Mouse (Mus musculus) E14TG2a.4 (cell line): ENCODE results near the gene Ormdl3.

Experiments used
- H3K27me3 ChIP-seq: 2 replicates; pipeline ENCODE4 v1.6.1; 2014; ENCODE audit warnings: low read length, control low read depth; ENCODE audit not compliant: insufficient read depth
- H3K36me3 ChIP-seq: 2 replicates; pipeline ENCODE4 v1.6.1; 2014; ENCODE audit warnings: low read length, control low read depth; ENCODE audit not compliant: insufficient read depth
- H3K4me1 ChIP-seq: replicated peaks from 2 replicates; pipeline ENCODE4 v1.6.1; 2014; ENCODE audit warnings: low read depth, low read length, control low read depth
- H3K4me3 ChIP-seq: replicated peaks from 2 replicates; pipeline ENCODE4 v1.5.1; 2014; ENCODE audit warnings: mild to moderate bottlenecking, low read length
- H3K9me3 ChIP-seq: 2 replicates; pipeline ENCODE4 v1.6.1; 2014; ENCODE audit warnings: low read length, control low read depth
- CTCF ChIP-seq: conservative IDR thresholded peaks from 2 replicates; pipeline ENCODE4 v1.5.1; 2014; ENCODE audit warnings: low read length
- NANOG ChIP-seq: IDR thresholded peaks from 2 replicates; pipeline ENCODE4 v1.6.1; 2014; ENCODE audit warnings: borderline replicate concordance, low read length, mixed read lengths
- POU5F1 ChIP-seq: IDR thresholded peaks from 2 replicates; pipeline ENCODE4 v1.6.1; 2014; ENCODE audit warnings: low read length, borderline replicate concordance

Gene Ormdl3

DNA sequence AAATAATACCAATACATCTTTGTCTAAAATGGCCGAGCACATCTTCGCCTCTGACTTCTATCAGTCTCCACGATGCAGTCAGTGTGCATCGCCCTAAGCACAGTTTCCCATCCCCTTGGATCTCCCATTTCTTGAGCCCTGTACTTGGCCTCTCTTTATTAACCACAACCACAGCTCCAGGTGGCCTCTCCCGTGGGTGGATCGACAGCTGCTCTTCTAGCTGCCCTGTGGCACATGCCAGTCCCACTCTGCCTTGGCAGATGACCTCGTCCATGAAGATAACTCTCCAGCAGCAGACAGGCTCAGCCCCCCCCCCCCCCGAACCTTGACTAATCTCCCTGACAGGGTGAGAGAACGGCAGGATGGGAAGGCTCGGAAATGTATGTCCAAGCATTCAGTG is 8.3 kb upstream of the Ormdl3 start:
- no peaks in the 10 kb centered on the region for H3K9me3 ChIP-seq
- no peak overlapping the region for H3K4me3 ChIP-seq
- no peak for TF ChIP-seq NANOG
- no peak for TF ChIP-seq POU5F1
- TF ChIP-seq CTCF: no peak
- H3K36me3 ChIP-seq: no peaks in the 10 kb centered on the region
- peaks cover 41% of the 10 kb centered on the region for H3K27me3 ChIP-seq
- peaks cover 34% of the 10 kb centered on the region for H3K4me1 ChIP-seq

DNA sequence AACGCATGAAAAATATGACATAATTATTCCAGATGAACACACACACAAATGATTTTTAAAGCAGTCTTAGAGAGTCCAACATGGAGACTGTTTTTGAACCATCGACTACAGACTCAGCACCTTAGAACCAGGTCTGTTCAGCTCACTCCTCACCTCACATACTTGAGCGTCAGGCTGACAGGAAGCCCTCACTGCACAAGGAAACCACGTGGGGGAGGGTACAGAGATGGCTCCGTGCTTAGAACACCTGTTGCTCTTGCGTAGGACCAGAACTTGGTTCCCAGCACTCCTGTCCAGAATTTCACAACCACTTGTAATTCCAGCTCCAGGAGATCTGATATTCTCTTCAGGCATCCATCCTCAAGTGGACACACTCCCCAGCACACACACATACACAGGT is 7.9 kb upstream of the Ormdl3 start:
- H3K4me1 ChIP-seq: peaks cover 34% of the 10 kb centered on the region
- no peaks in the 10 kb centered on the region for H3K36me3 ChIP-seq
- no peak overlapping the region for H3K4me3 ChIP-seq
- H3K27me3 ChIP-seq: peaks cover 37% of the 10 kb centered on the region
- no peaks in the 10 kb centered on the region for H3K9me3 ChIP-seq
- TF ChIP-seq CTCF (no peak), NANOG (no peak), POU5F1 (no peak)

DNA sequence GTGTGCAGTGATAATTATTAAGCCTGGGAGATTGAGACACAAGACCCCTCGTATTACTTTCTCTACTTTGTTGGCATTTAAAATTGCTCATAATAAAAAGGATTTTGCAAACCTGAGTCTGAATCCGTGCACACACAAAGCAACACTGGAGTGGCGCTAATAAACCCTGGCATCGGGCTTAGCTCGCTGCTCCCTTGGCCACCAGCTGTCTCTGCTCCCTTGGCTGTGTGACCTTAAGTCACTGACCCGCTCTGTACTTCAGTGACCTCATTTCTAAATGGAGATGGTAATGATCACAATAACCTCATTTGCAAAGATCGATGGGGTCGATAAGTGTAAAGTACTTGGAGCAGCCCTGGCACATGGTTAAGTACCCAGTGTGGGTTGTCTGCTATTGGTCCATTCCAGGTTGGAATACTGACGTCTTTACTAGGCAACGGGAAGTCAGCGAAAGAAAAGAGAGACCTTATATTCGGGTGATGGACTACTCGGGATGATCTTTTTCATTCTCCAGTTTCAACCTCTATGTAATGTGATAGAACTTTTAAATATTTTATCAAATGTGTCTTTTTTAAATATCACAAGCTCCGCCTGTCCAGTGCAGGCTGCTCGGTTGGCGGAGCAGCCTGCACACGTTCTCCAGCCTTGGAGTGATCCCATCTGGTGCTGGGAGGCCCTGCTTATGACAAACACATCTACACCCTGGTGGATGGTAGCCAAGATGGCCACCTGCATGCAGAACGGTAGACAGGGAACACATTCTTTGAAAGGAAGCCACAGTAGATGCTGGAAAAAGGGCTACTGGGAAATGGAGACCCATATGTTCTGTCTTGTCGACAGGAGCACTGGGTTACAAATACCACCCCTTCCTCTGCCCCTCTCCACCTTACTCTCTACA is 3.6 kb upstream of the Ormdl3 start:
- Histone ChIP-seq H3K27me3 (peaks cover 13% of the 10 kb centered on the region), H3K4me1 (peaks cover 52% of the 10 kb centered on the region), H3K36me3 (no peaks in the 10 kb centered on the region), H3K9me3 (no peaks in the 10 kb centered on the region), H3K4me3 (no peak overlapping the region)
- TF ChIP-seq CTCF: no peak

DNA sequence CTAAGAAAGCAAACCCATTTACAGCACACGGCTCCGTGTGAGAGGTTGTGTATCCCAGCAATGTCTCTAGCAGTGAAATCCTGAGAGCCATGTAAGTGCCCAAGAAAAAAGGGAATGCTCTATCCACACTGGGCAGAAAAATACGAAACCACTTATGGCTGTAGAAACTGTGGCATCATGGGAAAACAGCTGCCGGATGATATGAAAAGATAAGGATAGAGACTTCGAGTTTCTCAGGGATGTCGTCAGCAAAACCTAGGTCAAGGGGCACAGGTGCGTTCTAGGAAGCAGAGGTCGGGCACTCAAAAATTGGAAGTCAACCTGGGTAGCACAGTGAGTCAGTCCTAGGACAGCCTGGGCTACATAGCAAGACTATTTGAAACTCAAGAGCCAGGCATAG is 2.1 kb upstream of the Ormdl3 start:
- TF ChIP-seq CTCF (no peak), POU5F1 (no peak), NANOG (no peak)
- H3K36me3 ChIP-seq: peaks cover 10% of the 10 kb centered on the region
- no peak overlapping the region for H3K4me3 ChIP-seq
- peaks cover 63% of the 10 kb centered on the region for H3K4me1 ChIP-seq
- no peaks in the 10 kb centered on the region for H3K9me3 ChIP-seq
- H3K27me3 ChIP-seq: peaks cover 13% of the 10 kb centered on the region

DNA sequence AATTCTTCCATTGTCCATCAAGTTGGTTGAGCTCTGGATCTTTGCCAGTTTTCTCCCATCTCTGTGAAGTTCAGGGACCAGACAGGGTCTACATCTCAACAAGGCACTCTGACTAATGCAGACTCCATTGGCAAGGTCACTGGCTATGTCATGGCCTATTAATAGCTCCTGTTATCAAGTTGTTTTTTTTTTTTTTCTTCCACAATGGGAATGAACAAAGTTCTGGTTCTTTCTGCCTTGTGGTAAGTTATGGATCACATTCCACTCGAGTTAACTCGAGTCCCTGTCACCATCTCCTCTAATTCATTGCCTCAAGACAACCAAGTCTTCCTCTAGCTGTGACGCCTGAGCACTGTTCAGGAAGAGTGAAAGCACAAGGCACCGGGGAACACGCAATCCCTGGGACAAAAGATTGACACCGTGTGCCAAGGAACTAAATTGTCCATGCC is 1.7 kb upstream of the Ormdl3 start:
- H3K36me3 ChIP-seq: peaks cover 14% of the 10 kb centered on the region

DNA sequence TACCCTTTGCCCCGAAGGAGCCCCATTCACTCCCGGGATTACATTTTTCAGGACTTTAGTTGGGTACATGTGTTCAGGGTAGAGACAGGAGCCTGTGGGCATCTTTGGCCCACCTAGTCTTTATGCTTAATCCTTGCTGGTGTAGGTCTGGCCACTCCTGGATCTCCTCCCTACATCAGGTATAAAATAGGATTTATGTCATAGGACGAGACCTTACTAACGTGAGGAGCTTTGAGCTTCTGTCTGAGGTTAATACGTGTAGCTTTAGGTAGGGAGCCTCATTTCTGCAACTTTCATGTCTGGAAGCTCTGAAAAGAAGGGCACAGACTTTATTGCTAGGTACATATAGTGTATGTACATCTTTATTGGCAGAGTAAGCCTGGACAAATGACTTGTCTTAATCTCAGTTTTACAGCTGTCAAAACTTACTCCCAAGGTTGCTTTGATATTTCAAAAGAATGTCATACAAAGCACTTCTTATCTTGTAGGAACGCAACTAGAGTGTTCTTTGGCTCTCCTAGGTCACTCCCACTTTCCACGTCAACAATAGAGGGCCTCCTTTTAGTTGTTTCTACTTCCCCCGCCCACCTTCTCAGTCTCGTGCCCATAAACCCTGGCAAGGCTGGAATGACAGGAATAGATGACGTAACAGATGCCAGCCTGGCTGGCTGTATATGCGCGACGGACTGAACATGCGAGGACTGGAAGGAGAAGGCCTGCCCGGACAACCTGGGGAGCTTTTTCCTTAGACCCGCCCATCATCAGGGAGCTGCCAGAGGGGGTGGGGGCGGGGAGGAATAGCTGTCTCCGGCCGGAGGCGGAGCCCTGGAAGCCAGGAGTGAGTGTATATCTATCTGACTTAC is 747 bp upstream of the Ormdl3 start:
- Histone ChIP-seq H3K4me1 (peaks cover 70% of the 10 kb centered on the region), H3K9me3 (no peaks in the 10 kb centered on the region), H3K36me3 (peaks cover 21% of the 10 kb centered on the region), H3K27me3 (peaks cover 10% of the 10 kb centered on the region), H3K4me3 (peak overlapping the region; percentile 93)
- no peak for TF ChIP-seq POU5F1
- TF ChIP-seq CTCF: no peak
- TF ChIP-seq NANOG: no peak

More for the DNA sequence above, 1.7 kb upstream of the Ormdl3 start:
- H3K9me3 ChIP-seq: no peaks in the 10 kb centered on the region
- peaks cover 63% of the 10 kb centered on the region for H3K4me1 ChIP-seq
- peaks cover 13% of the 10 kb centered on the region for H3K27me3 ChIP-seq
- 0 out of 2 replicates have a peak overlapping the region, but pooled peaks have one; percentile 71 for H3K4me3 ChIP-seq
- no peak for TF ChIP-seq POU5F1
- no peak for TF ChIP-seq NANOG
- no peak for TF ChIP-seq CTCF

DNA sequence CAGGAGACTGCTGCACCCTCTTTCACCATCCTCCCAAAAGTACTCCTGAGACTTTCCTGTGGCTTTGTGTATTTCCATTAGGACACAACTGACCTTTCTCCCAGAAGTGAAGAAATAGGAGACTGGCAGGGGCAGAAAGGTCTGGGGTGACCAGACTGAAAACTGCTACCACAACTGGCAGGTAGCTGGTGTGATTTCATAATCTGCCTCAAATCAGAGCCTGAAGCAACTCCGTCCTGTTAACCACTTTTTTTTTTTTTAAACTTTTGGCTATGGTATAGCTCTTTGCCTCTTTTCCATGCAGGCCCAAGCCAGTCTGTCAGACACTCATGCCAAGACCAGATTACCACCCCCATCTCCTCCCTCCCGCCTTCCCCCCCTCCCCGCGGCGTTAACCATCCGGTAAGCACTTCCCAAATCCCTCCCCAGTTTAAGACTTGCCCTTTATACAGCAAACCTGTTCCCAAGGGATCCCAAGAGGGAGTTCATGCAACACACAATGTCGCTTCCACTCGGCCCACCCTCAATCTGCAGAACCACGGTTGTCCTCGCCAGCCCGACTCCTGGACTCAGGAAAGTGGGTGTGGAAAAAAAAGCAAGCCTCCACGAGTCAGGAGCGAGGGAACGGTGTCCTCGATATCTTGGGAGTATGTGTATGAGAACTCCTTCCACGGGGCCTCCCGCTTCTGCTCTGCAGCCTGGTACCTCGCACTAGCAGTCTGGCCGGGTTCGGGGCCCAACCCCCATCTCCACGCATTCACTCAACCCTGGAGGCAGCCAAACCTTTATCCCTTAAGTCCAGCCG is 879 bp downstream of the Ormdl3 start:
- no peaks in the 10 kb centered on the region for H3K9me3 ChIP-seq
- H3K4me1 ChIP-seq: peaks cover 78% of the 10 kb centered on the region
- peaks cover 32% of the 10 kb centered on the region for H3K36me3 ChIP-seq
- peak overlapping the region; percentile 93 for H3K4me3 ChIP-seq
- no peaks in the 10 kb centered on the region for H3K27me3 ChIP-seq
- TF ChIP-seq NANOG (no peak), CTCF (no peak), POU5F1 (no peak)

DNA sequence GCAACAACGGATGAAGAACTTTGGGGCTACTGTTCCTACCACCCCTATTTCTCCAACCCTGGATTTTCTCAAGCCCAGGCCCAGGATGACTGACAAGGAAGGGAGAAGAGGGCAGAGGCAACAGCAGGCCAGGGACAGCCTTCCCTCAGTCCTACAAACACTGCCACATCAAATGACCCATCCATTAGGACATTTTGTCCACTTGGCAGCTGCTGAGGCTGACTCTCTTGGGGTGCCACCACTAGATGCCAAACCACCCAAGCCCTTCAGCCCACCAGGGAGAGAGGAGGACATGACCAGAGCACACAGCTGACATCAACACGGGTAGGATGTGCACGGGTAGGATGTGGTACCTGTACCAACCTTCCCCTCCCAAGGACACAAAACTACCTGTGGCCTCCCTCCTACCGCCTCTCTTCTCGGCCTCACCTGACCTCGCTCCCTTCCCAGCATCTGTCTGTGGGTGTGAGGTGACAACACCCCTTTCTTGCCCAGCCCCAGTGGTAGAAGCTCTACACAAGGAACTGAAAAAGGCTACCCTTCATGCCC is 2.5 kb downstream of the Ormdl3 start:
- TF ChIP-seq POU5F1: no peak
- TF ChIP-seq NANOG: no peak
- no peak for TF ChIP-seq CTCF
- H3K27me3 ChIP-seq: no peaks in the 10 kb centered on the region
- no peak overlapping the region for H3K4me3 ChIP-seq
- no peaks in the 10 kb centered on the region for H3K9me3 ChIP-seq
- H3K4me1 ChIP-seq: peaks cover 86% of the 10 kb centered on the region
- H3K36me3 ChIP-seq: peaks cover 32% of the 10 kb centered on the region
